In the genomic region with DNA sequence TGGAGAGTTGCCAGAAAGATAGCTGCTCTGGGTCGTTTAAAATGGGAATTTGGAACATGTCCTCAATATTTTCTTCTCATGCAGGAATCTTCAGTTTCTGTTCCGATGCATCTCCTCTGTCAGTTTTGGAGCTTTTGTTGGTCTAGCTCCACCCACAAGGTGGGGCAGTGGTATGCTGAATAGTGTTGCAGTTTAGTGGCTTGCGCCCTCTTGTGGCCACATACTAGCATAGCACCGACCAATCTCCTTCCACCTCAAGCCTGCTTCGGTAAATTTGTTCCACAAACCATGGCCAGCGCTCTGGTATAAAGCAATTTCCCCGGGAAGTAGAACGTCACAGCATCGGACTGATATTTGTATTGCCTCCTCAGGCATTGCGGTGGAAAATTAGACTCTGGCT, we compare ENCODE assay signal across 8 mouse cellular contexts. TPM values are rescaled to one million over a fixed set of nuclear protein-coding genes. Genes with fewer than 3 reads are reported as not detected.
A peak's percentile ranks its signal among the peaks of the same experiment; 100 is the strongest.
DNase-seq lines count a peak whose midpoint lies in the region; ATAC-seq and TF ChIP-seq lines count a peak whose summit lies in the region.

No protein-coding gene starts in this region.

- H3K27ac ChIP-seq in intestine, postnatal 0 days (ENCODE audit: low read depth, low read length) = no peak overlapping the region
- H3K27ac ChIP-seq in midbrain, embryonic 12.5 days (replicated peaks) = no peak overlapping the region
- H3K27ac ChIP-seq in small intestine, adult 2 months (ENCODE audit: insufficient read depth, low read depth, low read length) = no peak overlapping the region

- H3K4me1 ChIP-seq in intestine, postnatal 0 days (replicated peaks; ENCODE audit: control insufficient read depth, insufficient read depth, low read length) = no peaks in the 10 kb centered on the region
- H3K4me1 ChIP-seq in midbrain, embryonic 12.5 days = no peaks in the 10 kb centered on the region
- no peaks in the 10 kb centered on the region for H3K4me1 ChIP-seq in small intestine, adult 2 months (ENCODE audit: control insufficient read depth, insufficient read depth, insufficient read length, low read length)

- 3% methylated on average over 10 of the region's 10 CpGs for WGBS in intestine, postnatal 0 days
- WGBS in midbrain, embryonic 12.5 days = 13% methylated on average over 10 of the region's 10 CpGs
- WGBS in small intestine, adult 2 months = 3% methylated on average over 10 of the region's 10 CpGs

- TF ChIP-seq POLR2A in small intestine, adult 2 months (IDR thresholded peaks at IDR 0.05; ENCODE audit: low read depth, low read length) = no peak

- H3K4me3 ChIP-seq in intestine, postnatal 0 days (ENCODE audit: low read depth, low read length) = no peak overlapping the region
- H3K4me3 ChIP-seq in midbrain, embryonic 12.5 days = no peak overlapping the region
- H3K4me3 ChIP-seq in small intestine, adult 2 months (ENCODE audit: low read depth, low read length) = no peak overlapping the region

- intact Hi-C loops in left cerebral cortex, postnatal 36 days (cut with DNase I) = no loop called here

- ATAC-seq in granulocyte monocyte progenitor cell, adult 5-6 weeks (replicated peaks; ENCODE audit: poor library complexity, severe bottlenecking) = peak; percentile 100
- peak; percentile 60; the same call in 1 of the 2 replicates for ATAC-seq in intestine, postnatal 0 days
- ATAC-seq in midbrain, embryonic 12.5 days (ENCODE audit: low FRiP score, low read depth) = peak; percentile 96
- no peak for ATAC-seq in erythroblast, adult 5-6 weeks (replicated peaks; ENCODE audit: low FRiP score, poor library complexity, severe bottlenecking)

- H3K9me3 ChIP-seq in intestine, postnatal 0 days (ENCODE audit: control insufficient read depth) = no peaks in the 10 kb centered on the region
- no peaks in the 10 kb centered on the region for H3K9me3 ChIP-seq in midbrain, embryonic 12.5 days

- no peaks in the 10 kb centered on the region for H3K27me3 ChIP-seq in intestine, postnatal 0 days (replicated peaks; ENCODE audit: control insufficient read depth, insufficient read depth, low read length)
- no peaks in the 10 kb centered on the region for H3K27me3 ChIP-seq in midbrain, embryonic 12.5 days
- no peaks in the 10 kb centered on the region for H3K27me3 ChIP-seq in small intestine, adult 2 months (ENCODE audit: control insufficient read depth, insufficient read depth, low read length)

- H3K36me3 ChIP-seq in intestine, postnatal 0 days (ENCODE audit: control insufficient read depth, insufficient read depth) = no peaks in the 10 kb centered on the region
- no peaks in the 10 kb centered on the region for H3K36me3 ChIP-seq in midbrain, embryonic 12.5 days
- no peaks in the 10 kb centered on the region for H3K36me3 ChIP-seq in small intestine, adult 2 months (ENCODE audit: control insufficient read depth, insufficient read depth, low read length)

- peak; percentile 75 for DNase-seq in adrenal gland, adult 2 months
- DNase-seq in embryo, embryonic 11.5 days (ENCODE audit: low read depth, low spot score) = peak; percentile 70
- DNase-seq in left cerebral cortex, postnatal 36 days (ENCODE audit: low spot score in 2 of 2) = peak; percentile 75 to 76

- H3K9ac ChIP-seq in intestine, postnatal 0 days (ENCODE audit: low read depth, low read length) = no peak overlapping the region
- no peak overlapping the region for H3K9ac ChIP-seq in midbrain, embryonic 12.5 days (replicated peaks)

- peak; percentile 98 for TF ChIP-seq CTCF in intestine, postnatal 0 days (IDR thresholded peaks at IDR 0.05; ENCODE audit: low read depth)
- TF ChIP-seq CTCF in small intestine, adult 2 months (IDR thresholded peaks at IDR 0.05; ENCODE audit: extremely low read depth, insufficient read length, insufficient replicate concordance, low read depth, low read length) = peak; percentile 90; the same call in 1 of the 2 replicates

- H3K4me2 ChIP-seq in intestine, postnatal 0 days (replicated peaks; ENCODE audit: low read depth) = no peak overlapping the region
- peak overlapping the region; percentile 38 for H3K4me2 ChIP-seq in midbrain, embryonic 12.5 days (replicated peaks)

RNA-seq across cellular contexts. Expression of gene Gm9049, which starts 16.5 kb away (rescaled TPM):
- total RNA-seq in adrenal gland, adult 2 months (2021) = not detected
- not detected in 2 replicates for polyA plus RNA-seq in adrenal gland, adult 2 months (2012; rRNA removed)
- not detected in 2 replicates for total RNA-seq in granulocyte monocyte progenitor cell, adult 5-6 weeks (2014; fragmentation: Nextera tagmentation)
- 0.17 TPM in 1 of 2 replicates, not detected in the other for total RNA-seq in granulocyte monocyte progenitor cell, adult 5-6 weeks (2017)
- polyA plus RNA-seq in intestine, postnatal 0 days (2015; fragmentation: Nextera tagmentation; extraction: Ambion mirVana) = 0.09 TPM in 1 of 2 replicates, not detected in the other
- total RNA-seq in left cerebral cortex, postnatal 36 days (2021) = not detected
- polyA plus RNA-seq in midbrain, embryonic 12.5 days (2016; fragmentation: Nextera tagmentation; extraction: Ambion mirVana) = not detected in 2 replicates
- polyA plus RNA-seq in small intestine, adult 2 months (2012; rRNA removed) = not detected in 2 replicates
- not detected in 2 replicates for total RNA-seq in erythroblast, adult 5-6 weeks (2015; ENCODE audit: low replicate concordance)
- 0.26 TPM in 1 of 2 replicates, not detected in the other for total RNA-seq in erythroblast, adult 5-6 weeks (2017; ENCODE audit: low replicate concordance)

RNA-seq across cellular contexts. Expression of gene Gm9048, which starts 22.0 kb away (rescaled TPM):
- total RNA-seq in adrenal gland, adult 2 months (2021) = not detected
- polyA plus RNA-seq in adrenal gland, adult 2 months (2012; rRNA removed) = not detected in 2 replicates
- total RNA-seq in granulocyte monocyte progenitor cell, adult 5-6 weeks (2014; fragmentation: Nextera tagmentation) = not detected in 2 replicates
- total RNA-seq in granulocyte monocyte progenitor cell, adult 5-6 weeks (2017) = not detected in 2 replicates
- not detected in 2 replicates for polyA plus RNA-seq in intestine, postnatal 0 days (2015; fragmentation: Nextera tagmentation; extraction: Ambion mirVana)
- total RNA-seq in left cerebral cortex, postnatal 36 days (2021) = not detected
- polyA plus RNA-seq in midbrain, embryonic 12.5 days (2016; fragmentation: Nextera tagmentation; extraction: Ambion mirVana) = not detected in 2 replicates
- polyA plus RNA-seq in small intestine, adult 2 months (2012; rRNA removed) = not detected in 2 replicates
- not detected in 2 replicates for total RNA-seq in erythroblast, adult 5-6 weeks (2015; ENCODE audit: low replicate concordance)
- total RNA-seq in erythroblast, adult 5-6 weeks (2017; ENCODE audit: low replicate concordance) = not detected in 2 replicates

RNA-seq across cellular contexts. Expression of gene Gm9046, which starts 27.4 kb away (rescaled TPM):
- not detected for total RNA-seq in adrenal gland, adult 2 months (2021)
- polyA plus RNA-seq in adrenal gland, adult 2 months (2012; rRNA removed) = not detected in 2 replicates
- total RNA-seq in granulocyte monocyte progenitor cell, adult 5-6 weeks (2014; fragmentation: Nextera tagmentation) = not detected in 2 replicates
- not detected in 2 replicates for total RNA-seq in granulocyte monocyte progenitor cell, adult 5-6 weeks (2017)
- polyA plus RNA-seq in intestine, postnatal 0 days (2015; fragmentation: Nextera tagmentation; extraction: Ambion mirVana) = not detected in 2 replicates
- not detected for total RNA-seq in left cerebral cortex, postnatal 36 days (2021)
- polyA plus RNA-seq in midbrain, embryonic 12.5 days (2016; fragmentation: Nextera tagmentation; extraction: Ambion mirVana) = not detected in 2 replicates
- polyA plus RNA-seq in small intestine, adult 2 months (2012; rRNA removed) = not detected in 2 replicates
- total RNA-seq in erythroblast, adult 5-6 weeks (2015; ENCODE audit: low replicate concordance) = not detected in 2 replicates
- total RNA-seq in erythroblast, adult 5-6 weeks (2017; ENCODE audit: low replicate concordance) = not detected in 2 replicates

RNA-seq across cellular contexts. Expression of gene Gm9045, which starts 32.8 kb away (rescaled TPM):
- total RNA-seq in adrenal gland, adult 2 months (2021) = not detected
- polyA plus RNA-seq in adrenal gland, adult 2 months (2012; rRNA removed) = not detected in 2 replicates
- total RNA-seq in granulocyte monocyte progenitor cell, adult 5-6 weeks (2014; fragmentation: Nextera tagmentation) = not detected in 2 replicates
- total RNA-seq in granulocyte monocyte progenitor cell, adult 5-6 weeks (2017) = 0.17 TPM in 1 of 2 replicates, not detected in the other
- polyA plus RNA-seq in intestine, postnatal 0 days (2015; fragmentation: Nextera tagmentation; extraction: Ambion mirVana) = 0.09 TPM in 1 of 2 replicates, not detected in the other
- total RNA-seq in left cerebral cortex, postnatal 36 days (2021) = not detected
- polyA plus RNA-seq in midbrain, embryonic 12.5 days (2016; fragmentation: Nextera tagmentation; extraction: Ambion mirVana) = not detected in 2 replicates
- polyA plus RNA-seq in small intestine, adult 2 months (2012; rRNA removed) = not detected in 2 replicates
- not detected in 2 replicates for total RNA-seq in erythroblast, adult 5-6 weeks (2015; ENCODE audit: low replicate concordance)
- total RNA-seq in erythroblast, adult 5-6 weeks (2017; ENCODE audit: low replicate concordance) = 0.26 TPM in 1 of 2 replicates, not detected in the other

RNA-seq across cellular contexts. Expression of gene Gm9044, which starts 38.2 kb away (rescaled TPM):
- not detected for total RNA-seq in adrenal gland, adult 2 months (2021)
- not detected in 2 replicates for polyA plus RNA-seq in adrenal gland, adult 2 months (2012; rRNA removed)
- total RNA-seq in granulocyte monocyte progenitor cell, adult 5-6 weeks (2014; fragmentation: Nextera tagmentation) = not detected in 2 replicates
- total RNA-seq in granulocyte monocyte progenitor cell, adult 5-6 weeks (2017) = not detected in 2 replicates
- not detected in 2 replicates for polyA plus RNA-seq in intestine, postnatal 0 days (2015; fragmentation: Nextera tagmentation; extraction: Ambion mirVana)
- total RNA-seq in left cerebral cortex, postnatal 36 days (2021) = not detected
- not detected in 2 replicates for polyA plus RNA-seq in midbrain, embryonic 12.5 days (2016; fragmentation: Nextera tagmentation; extraction: Ambion mirVana)
- polyA plus RNA-seq in small intestine, adult 2 months (2012; rRNA removed) = not detected in 2 replicates
- not detected in 2 replicates for total RNA-seq in erythroblast, adult 5-6 weeks (2015; ENCODE audit: low replicate concordance)
- total RNA-seq in erythroblast, adult 5-6 weeks (2017; ENCODE audit: low replicate concordance) = 0.17 TPM in 1 of 2 replicates, not detected in the other
